Mouse (Mus musculus): ENCODE data around the gene Ormdl2.

- TF ChIP-seq CTCF (IDR thresholded peaks at IDR 0.05; ENCODE audit: insufficient read depth, low read depth, low read length), result no peak
- TF ChIP-seq POLR2A (IDR thresholded peaks at IDR 0.05; ENCODE audit: insufficient read depth, low read depth, low read length), result no peak
Observed at GRCm38 (mm10) chr10:128772895-128773294, 48.5 kb downstream of the Ormdl2 start.
